Mouse (Mus musculus) gonadal fat pad, adult 2 months (tissue): ENCODE results near the gene Cdh16. TPM values are rescaled to one million over a fixed set of nuclear protein-coding genes. Genes with fewer than 3 reads are reported as not detected.
"Not testable (repeated sequence)": the region's sequence is repeated elsewhere in the genome, so short reads cannot be mapped to it uniquely, and the experiment has no call there.

Experiments used
- DNase-seq: peaks from one replicate; pipeline ENCODE4 v3.0.0-alpha.2; 2012; ENCODE audit warnings: low read depth
- polyA plus RNA-seq: library from polyadenylated mRNA; depleted of rRNA; stranded (reverse); fragments of >200 nt; gene quantifications from 2 replicates; pipeline ENCODE4 v1.2.3, GENCODE M21; 2012

Cdh16 gene
- polyA plus RNA-seq, 1 experiment, result 100 TPM

DNA sequence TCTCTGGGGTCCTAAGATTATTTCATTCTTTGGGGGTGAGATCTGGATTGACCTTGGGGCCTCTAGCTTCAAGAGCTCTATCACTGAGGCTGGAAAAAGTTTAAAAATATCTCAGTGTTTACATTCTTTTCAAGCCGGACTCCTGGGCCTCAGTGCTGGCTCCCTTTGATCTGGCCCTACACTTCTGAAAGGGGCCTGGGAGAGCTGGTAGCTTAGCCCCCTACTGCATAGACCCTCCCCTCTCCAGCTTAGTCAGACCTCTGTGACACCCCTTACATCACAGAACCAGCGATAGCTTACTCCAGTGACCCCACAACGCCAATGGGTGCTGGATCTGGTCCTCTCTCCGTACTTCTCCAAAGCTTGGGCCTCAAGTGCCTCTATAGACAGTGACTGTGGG, 12.6 kb downstream of the Cdh16 start:
- DNase-seq, result no peak

DNA sequence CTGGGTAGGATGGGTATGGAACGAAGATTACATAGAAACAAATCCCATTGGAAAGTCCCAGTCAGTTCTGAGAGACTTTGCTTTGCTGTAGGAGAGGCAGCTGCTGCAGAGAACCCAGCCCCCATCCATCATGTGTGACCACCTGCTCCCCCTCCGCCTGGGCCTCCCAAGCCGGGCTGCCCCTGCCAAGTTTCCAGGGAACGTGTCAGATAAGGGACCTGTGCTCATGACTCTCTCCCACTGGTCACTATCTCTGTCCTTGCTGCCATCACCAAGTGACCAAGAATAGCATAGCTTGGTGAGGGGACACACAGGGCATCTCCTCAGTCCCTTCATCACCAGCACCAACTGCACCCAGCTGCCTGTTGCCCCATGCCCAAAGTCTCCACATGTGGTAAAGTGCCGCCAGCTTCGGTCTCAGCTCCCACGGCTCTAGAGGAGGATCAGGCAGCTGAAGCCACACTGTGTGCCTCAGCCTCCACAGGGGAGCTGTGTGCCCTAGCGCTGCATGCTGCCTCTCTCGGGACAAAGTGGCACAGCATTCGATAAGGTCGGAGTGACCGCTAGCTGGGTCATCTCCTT, 13.9 kb downstream of the Cdh16 start:
- DNase-seq, result no peak

DNA sequence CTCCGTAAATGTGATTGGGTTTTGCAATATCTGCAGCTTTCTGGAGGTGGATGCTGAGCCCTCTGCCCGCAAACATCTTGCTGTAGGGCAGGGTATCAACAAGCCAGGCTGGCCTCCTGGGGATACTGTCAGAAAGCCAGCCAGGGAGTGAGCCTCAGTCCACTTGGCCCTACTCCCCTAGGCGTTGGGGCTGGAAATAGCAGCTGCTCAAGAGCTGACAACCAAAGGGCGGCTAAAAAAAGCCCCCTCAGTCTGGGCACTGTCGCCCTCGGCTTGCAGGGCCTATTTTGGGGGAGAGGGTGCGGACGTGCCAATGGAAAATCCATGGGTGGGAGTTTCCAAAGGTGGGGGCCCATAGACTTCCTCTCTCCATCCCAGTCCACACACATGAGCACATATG, 15.0 kb downstream of the Cdh16 start:
- no peak for DNase-seq

DNA sequence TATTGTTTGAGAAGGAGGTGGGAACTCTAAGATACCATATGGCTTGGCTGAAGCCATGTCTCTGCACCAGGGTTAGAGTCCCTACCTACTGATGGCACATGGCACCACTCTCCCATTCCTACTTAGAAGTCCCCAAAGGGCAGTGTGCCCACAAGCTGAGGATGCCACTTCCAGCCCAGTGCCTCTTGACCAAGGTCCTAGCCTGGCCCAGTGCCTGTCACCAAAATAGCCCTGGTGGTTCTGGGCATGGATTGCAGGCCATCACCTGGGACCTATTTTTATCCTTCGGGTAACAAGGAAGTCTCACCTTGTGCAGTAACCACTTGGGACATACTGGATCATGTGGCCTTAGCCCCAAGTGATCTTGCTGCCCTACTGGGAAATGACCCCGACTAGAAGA, 16.3 kb downstream of the Cdh16 start:
- DNase-seq, result no peak

DNA sequence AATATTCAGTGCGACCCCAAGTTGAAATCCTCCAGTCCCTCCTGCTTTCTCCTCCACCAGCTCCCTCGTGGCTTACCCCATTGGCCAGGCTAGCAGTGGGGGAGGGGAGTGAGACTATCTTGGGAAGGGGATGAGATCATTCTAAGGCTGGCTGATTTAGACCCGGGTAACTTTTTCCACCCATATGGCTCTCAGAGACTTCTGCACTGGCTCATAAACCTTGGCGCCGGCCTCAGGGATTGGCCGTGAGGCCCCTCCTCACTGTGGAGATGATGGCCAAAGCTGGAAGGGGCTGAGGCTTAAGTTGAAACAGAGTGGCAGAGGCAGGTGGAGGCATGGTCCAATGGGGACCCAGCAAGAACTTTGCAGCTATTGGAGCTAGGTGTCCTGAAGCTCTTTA, 17.9 kb downstream of the Cdh16 start:
- no peak for DNase-seq

DNA sequence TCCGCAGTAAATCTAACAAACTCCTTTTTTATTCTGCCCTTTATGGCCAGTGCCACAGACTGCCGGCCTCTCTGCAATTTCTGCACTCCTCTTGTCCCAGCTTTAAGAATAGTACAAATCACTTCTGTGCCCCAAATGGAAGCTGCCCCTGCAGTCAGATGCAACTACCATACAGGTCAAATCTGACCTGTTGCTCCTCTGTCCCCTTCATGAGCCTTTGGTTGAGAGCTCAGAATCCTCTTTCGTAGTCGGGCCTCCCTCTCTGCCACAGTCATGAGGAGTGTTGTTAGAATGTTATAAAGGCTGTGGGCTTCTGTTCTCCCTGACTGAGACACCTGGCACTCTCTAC, 21.0 kb downstream of the Cdh16 start:
- no peak for DNase-seq

DNA sequence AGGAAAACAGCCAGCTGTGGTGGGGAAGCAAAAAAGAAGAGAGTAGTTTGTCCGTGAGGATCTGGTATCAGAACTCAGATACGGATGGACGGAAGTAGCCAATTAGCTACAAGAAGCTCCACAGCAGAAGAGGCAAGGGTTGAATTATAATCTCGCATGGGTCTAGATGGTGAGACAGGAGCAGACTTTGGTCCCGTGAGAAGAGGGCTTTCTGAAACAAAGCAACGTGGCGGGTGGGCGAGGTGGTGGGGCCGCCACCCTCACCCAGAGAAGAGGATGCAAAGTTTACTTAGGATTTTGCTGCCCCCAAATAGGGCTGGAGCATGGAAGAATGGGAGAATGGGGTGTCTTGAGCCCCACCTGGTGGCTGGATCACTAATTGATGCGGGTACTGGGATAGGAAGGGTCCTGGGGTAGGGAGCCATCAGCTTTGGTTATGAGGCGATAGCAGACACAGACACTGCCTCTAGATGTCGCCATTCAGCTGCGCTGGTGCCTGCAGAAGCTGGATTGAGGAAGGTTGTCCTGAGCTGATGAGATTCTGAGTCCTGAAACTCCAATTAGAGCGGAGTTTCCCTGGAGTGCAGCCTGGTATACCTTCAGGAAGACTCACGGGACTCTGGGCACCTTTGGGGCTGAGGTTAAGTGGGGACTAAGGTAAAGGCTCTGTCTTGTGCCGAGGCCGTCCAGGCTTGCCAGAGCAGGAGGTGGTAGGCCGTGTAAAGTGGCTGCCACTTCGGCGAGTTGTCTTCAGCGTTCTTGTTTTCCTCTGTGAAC, 21.5 kb downstream of the Cdh16 start:
- DNase-seq, result no peak

DNA sequence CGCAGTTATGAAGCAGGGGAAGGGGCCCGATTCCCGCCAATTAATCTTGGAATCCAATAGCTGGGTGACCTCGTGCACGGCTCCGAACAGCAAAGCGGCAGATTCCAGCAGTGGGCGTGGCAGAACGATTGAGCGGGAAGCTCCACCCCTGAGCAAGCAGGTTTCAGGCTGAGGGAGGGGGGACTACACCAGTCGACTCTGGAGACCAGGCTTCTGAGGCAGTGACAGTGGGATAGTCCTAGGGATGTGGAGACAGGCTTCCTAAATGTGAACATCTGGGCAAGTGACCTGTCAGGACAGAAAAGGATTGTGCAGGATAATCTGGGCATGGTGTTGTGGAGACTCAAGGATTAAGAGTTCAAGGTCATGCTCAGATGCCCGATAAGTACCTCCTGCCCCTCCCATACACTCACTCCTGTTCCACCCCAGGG, 22.2 kb downstream of the Cdh16 start:
- DNase-seq, result no peak

DNA sequence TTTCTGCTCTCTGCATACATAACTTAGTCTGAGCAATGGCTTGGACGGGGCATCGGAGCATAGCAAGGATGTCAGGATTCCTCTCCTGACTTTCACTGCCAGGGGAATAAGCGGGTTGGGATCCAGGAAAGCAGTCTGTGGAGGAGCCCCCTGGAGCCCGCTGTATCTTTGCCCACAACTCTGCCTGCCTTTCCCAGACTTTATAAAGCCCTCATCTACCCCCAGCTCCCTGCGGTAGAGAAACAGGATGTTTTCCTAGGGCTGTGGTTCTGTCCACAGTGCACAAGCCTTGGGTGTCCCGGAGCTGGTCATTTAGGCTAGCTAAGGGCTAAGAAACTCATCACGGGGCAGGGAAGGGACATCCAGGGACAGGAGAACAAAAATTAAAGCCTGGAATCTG, 22.8 kb downstream of the Cdh16 start:
- no peak for DNase-seq

DNA sequence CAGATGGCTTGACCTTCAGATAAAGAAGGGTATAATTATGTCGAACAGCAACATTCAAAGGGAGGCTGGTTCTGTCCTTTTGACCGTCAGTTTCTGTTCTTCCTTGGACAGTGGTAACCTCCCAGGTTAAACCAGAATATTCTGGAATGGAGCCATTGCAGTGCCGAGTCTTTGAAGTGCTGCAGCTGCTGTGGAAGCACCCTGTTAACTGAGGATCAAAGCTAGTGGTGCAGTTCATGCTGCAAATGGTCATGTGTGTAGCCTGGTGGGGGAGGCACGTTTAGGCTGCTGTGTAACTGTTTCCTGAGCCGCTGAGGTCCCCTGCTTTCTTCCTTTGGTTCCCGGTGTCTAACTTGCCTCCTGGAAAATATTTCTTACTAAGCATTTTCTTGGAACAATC, 25.7 kb downstream of the Cdh16 start:
- no peak for DNase-seq

DNA sequence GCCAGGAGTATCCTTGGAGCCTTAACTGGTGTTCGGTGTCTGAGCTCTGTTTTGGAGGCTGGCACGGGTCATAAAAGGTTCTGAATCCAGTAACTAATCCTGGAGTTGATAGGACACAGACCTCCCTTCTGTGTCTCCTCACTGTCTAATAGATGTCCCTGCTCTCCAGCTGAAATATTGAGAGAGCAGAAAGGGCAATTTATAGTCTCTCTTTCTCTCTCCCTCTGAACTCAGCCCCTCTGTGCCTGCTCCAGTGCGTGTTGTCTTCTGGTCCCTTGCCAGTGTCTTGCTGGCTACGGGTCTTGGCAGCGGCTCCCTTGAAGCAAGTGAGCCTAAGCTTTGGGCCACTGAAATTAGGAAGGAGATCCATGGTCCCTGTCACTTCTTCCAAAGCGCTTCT, 26.5 kb downstream of the Cdh16 start:
- no peak for DNase-seq

DNA sequence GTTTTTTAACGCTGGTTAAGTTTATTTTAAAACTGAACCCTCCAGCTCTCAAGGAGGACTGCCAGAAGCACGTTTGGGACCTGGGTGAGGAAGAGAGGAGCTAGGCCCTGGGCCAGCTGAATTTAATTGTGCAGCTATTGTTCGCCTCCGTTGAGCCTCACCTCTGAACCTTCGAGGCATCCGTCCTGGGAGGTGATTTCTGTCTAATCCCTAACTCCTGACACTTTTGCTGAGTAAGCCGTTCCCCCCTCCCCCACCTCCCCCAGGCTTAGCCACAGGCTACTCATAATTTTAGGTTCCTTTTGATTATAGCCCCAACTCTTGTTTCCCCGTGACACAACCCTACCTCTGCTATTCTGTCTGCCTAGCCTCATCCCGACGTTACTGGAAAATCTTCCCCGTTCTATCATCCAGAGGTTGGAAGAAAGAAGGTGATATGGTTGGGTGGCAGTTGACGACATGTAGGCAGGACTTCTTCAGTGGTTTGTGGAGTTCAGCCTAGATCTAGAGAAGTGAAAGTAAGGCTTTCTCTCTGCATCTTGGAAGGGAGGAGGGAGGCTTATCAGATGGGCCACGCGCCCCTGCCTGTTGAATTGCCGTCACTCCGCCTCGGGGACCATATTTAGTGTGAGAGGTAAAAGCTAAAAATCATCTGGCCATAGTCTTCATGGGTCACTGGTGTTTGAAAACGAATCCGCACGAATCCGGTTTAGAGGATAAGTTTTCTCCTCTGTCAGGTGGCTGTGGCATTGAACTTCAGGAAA, 28.2 kb downstream of the Cdh16 start:
- no peak for DNase-seq

DNA sequence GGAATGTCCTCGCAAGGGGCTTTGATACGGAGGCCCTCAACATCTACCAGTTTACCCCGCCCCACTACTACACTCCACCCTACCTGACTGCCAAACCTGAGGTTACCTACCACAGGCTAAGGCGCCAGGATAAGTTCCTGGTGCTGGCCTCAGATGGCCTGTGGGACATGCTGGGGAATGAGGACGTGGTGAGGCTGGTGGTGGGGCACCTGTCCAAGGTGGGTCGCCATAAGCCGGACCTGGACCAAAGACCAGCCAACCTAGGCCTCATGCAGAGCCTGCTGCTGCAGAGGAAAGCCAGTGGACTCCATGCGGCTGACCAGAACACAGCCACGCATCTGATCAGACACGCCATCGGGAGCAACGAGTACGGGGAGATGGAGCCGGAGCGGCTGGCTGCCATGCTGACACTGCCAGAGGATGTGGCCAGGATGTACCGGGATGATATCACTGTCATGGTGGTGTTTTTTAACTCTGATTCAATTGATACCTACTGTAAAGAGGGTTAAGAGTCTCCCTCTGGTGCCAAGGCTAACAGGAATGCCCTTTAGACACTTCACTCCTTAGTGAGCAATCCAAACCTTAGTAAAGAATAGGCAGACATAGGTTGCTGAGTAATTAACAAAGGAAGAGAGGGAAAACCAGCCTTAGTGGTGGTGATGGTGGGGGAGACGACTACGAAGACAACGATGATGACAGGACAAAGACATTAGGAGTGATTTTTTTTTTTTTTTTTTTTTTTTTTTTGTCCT, 29.4 kb downstream of the Cdh16 start:
- no peak for DNase-seq

DNA sequence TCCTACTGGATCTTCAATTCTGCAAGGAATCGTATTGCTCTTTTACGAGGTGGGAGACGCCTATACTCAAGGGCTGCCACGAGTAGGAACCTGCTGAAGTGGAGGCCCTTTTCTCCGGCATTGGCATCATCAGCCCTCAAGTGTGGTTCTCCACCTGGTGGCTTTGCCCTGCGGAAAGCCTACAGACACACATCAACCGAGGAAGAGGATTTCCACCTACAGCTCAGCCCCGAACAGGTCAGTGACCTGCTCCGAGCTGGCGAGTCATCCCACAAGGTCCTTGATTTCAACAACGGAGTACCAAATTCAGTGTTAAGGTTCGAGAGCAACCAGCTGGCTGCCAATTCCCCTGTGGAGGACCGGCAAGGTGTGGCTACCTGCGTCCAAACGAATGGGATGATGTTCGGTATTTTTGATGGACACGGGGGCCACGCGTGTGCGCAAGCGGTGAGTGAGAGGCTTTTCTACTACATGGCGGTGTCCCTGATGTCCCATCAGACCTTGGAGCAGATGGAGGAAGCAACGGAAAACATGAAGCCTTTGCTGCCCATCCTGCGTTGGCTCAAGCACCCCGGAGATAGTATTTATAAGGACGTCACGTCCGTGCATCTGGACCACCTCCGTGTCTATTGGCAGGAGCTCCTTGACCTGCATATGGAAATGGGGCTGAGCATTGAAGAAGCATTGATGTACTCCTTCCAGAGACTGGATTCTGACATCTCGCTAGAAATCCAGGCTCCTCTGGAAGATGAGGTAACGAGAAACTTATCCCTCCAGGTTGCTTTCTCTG, 30.5 kb downstream of the Cdh16 start:
- DNase-seq, result no peak

DNA sequence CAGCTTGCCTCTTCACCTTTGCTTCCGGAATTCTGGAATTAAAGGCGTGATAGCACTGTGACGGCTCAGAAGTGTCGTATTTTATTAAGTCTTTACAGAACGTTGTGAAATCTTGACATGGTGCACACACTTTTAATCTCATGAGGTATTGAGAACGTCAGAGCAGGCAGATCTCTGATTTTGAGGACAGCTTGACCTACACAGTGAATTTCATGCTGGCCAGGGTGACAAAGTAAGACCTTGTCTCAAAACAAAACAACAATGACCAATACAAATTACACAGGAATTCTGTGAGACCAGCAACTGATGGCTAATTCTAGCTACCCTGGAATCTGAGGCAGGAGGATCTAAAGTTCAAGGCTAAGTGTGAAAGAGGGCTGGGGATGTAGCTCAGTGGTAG, 31.6 kb downstream of the Cdh16 start:
- DNase-seq, result no peak

DNA sequence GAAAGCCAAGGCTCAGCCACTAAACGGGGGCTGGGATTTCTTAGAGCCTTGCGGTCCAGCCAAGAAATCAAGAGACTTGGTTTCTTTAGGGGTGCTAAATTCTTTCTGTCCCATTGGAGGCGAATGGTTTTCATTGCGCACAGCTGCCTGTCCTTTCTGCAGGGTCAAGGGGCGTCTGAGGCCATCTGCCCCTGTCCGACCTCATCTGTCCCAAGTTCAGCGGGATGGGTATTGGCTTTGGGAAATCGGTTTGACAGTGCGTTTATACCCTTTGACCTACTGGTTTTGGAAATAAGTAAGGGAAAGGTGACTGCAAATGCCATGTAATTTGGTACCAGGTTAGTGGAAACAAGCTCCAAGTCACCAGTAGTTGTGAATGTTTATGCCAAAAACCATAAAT, 32.3 kb downstream of the Cdh16 start:
- DNase-seq, result no peak

DNA sequence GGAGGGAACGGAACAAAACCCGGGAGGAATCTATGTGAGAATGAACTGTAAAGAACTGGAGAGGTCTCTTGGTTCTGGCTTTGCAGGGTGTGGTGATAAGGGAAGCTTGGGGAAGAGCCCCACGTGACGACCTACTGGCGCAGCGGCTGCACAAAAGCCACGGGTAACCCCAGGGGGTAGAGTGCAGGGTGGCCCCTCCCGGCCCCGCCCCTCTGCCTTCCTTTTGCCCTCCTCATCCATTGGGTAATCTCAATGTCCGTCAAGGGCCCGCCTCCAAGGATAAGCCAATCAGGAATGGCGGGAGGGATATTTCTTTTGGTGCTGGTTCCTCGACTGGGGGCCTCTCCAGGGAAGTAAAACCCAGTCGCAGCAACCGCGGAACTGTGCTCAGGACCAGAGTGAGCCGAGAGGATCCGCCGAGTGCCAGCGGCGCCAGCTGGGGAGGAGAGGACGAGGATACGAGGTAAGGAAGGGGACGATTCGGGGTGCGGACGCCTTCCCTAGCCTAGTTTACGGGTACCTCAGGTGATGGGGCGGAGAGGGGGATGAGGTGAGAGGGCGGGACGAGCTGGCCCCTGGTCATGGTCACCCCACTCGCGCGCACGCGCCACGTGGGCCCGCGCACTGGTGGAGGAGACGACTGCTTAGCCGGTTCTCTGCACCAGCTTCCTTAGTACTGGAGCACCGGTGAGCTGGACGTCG, 32.9 kb downstream of the Cdh16 start, which contains the start of gene Pdp2:
TSS of gene Pdp2 (plus strand) at position 319 of the 702 bp plus-strand sequence.
- peak; percentile 70 for DNase-seq

DNA sequence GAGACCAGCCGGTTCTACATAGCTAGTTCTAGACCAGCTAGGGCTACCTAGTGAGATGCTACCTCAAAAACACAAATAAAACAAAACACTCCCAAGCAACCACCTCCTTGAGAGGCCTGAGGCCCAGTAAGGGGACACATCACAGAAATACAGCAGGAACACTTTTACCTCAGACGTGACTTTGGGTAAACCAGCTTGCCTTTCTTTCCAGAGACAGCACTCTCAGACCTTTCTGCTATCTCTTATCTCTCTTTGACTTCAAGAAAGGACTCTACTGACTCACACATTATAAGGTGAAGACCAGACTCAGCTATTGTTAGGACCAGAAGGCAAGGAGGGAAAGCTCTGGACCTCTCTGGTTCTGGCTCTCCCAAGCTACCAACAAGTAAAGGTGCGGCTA, 33.9 kb downstream of the Cdh16 start:
- no peak for DNase-seq

DNA sequence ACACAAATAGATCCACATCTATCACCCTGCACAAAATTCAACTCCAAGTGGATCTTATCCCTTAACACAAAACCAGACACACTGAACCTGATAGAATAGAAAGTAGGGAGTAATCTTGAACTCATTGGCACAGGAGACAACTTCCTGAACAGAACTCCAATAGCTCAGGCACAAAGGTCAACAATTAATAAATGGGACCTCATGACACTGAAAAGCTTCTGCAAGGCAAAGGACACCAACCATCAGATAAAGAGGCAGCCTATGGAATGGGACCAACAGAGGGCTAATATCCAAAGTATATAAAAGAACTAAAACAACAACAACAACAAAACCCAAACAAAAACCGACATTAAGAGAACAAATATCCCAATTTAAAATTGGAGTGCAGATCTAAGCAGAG, 39.7 kb downstream of the Cdh16 start:
- no peak for DNase-seq

DNA sequence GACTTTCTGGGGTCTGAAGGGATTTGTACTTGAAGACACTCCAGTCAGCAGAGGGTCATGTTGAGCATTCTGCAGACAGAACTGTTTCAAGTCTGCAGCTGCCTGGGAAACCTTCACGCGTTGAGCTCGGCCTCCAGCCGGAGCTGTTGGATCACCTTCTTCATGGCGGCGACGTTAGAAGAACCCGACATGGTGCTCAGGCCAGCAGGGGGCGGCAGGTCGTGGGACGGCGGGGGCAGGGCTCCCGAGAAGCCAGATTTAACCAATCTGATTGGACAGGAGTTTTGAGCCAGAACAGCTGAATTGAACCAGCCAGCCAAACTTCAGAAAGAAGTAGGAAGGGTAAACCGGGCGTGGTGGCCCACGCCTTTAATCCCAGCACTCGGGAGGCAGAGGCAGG, 46.6 kb downstream of the Cdh16 start:
- DNase-seq, result not testable (repeated sequence)

DNA sequence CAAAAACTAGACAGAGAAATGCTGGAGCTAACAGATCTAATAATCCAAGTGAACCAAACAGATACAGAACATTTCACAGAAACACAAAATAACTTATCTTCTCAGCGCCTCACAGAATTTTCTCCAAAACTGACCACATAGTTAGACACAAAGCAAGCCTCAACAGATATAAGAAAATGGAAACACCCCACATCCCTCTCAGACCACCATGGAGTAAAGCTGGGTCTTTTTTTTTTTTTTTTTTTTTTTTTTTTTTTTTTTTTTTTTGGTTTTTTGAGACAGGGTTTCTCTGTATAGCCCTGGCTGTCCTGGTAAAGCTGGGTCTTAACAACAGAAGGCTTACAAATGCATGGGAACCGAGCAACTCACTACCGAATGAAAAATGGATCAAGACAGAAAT, 47.4 kb downstream of the Cdh16 start:
- DNase-seq, result no peak
